9 mouse cellular contexts compared by ENCODE assay signal in the genomic region with DNA sequence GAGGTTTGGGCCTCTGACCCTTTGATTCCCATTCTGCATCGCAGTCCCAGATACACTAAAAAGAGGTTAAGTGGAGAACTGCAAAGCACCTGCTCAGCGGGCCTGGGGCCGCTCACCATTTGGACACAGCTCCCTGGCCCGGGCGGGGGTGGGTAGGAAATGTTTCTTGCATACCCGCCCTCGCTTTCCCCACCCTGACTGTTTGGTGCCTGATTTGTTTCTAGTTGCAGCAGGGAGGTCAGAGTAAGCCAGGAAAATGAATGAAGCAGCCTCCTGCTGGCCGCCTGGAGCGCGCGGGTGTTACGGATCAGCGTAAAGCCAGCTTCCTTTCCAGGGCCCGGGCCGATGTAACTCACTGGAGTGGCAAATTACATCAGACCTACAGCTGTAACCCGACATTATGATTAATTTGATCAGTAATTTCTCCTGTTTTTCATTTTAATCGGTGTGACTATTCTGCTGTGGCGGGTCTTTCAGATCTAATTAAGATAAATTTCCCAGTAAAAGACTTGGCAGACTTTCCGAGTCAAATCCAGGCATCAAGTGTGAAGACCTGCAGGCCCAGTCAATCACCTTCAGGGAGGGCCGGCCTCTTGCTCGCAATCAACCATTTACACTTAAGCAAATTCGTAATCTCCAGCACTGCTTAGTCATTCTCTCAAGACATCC.
DNase-seq lines count a peak whose midpoint lies in the region; ATAC-seq lines count a peak whose summit lies in the region.
"Had no signal": no experiment of that assay in that cellular context is flagged by ENCODE, and none has a peak within 500 bp of the region (broad histone marks: within the 10 kb centered on the region; RNA-seq: fewer than 3 reads in every experiment).

No protein-coding gene starts in this region.

- DNase-seq in cerebellum, adult 11 months = peak; percentile 0
- no peak for DNase-seq in cerebellum, adult 11-12 months
- DNase-seq in urinary bladder, postnatal 14 days (ENCODE audit: low spot score) = peak; percentile 13
- no peak for DNase-seq in urinary bladder, postnatal 25 days (ENCODE audit: low spot score)
- DNase-seq in limb, embryonic 11.5 days (ENCODE audit: low spot score) = peak; percentile 57
- DNase-seq in thymus, postnatal 25 days = no peak

- peaks cover 3% of the 10 kb centered on the region; the same call in 1 of the 2 replicates for H3K27me3 ChIP-seq in hindbrain, embryonic 12.5 days
- H3K27me3 ChIP-seq in limb, embryonic 11.5 days (ENCODE audit: control insufficient read depth, insufficient read depth, low read length) = no peaks in the 10 kb centered on the region
- no peaks in the 10 kb centered on the region for H3K27me3 ChIP-seq in stomach, embryonic 14.5 days (ENCODE audit: control insufficient read depth, insufficient read depth, low read length)
- H3K27me3 ChIP-seq: megakaryocyte, embryonic 14.5 days had no signal

- H3K9me3 ChIP-seq in hindbrain, embryonic 12.5 days (replicated peaks) = no peaks in the 10 kb centered on the region
- H3K9me3 ChIP-seq in limb, embryonic 11.5 days (ENCODE audit: control insufficient read depth, low read length) = no peaks in the 10 kb centered on the region
- H3K9me3 ChIP-seq in stomach, embryonic 14.5 days (ENCODE audit: control insufficient read depth, low read depth, low read length) = no peaks in the 10 kb centered on the region

- H3K9ac ChIP-seq in hindbrain, embryonic 12.5 days = no peak overlapping the region
- H3K9ac ChIP-seq in limb, embryonic 11.5 days (ENCODE audit: low read length) = no peak overlapping the region
- H3K9ac ChIP-seq in stomach, embryonic 14.5 days (replicated peaks; ENCODE audit: low read depth, low read length) = no peak overlapping the region

- H3K4me2 ChIP-seq in hindbrain, embryonic 12.5 days (replicated peaks) = peak overlapping the region; percentile 48
- H3K4me2 ChIP-seq in limb, embryonic 11.5 days (ENCODE audit: low read depth, severe bottlenecking) = peak overlapping the region; percentile 1; the same call in 1 of the 2 replicates
- H3K4me2 ChIP-seq in stomach, embryonic 14.5 days (replicated peaks; ENCODE audit: low read depth, low read length) = peak overlapping the region; percentile 29; the same call in 1 of the 2 replicates

- ATAC-seq in hindbrain, embryonic 12.5 days (ENCODE audit: low FRiP score) = peak; percentile 95
- ATAC-seq in limb, embryonic 11.5 days (ENCODE audit: insufficient number of reproducible peaks, low FRiP score, low TSS enrichment, low read depth) = peak; percentile 62; the same call in 1 of the 2 replicates
- peak; percentile 78; the same call in 1 of the 2 replicates for ATAC-seq in stomach, embryonic 14.5 days (ENCODE audit: insufficient number of reproducible peaks, insufficient read depth, low FRiP score, low read depth)

- 4% methylated on average over 22 of the region's 22 CpGs for whole genome bisulfite sequencing in hindbrain, embryonic 12.5 days
- 4% methylated on average over 22 of the region's 22 CpGs for WGBS in limb, embryonic 11.5 days
- 5% methylated on average over 22 of the region's 22 CpGs for WGBS in stomach, embryonic 14.5 days

- H3K27ac ChIP-seq in hindbrain, embryonic 12.5 days = 0 out of 2 replicates have a peak overlapping the region, but pooled peaks have one; percentile 48
- no peak overlapping the region for H3K27ac ChIP-seq in limb, embryonic 11.5 days (replicated peaks; ENCODE audit: low read depth, low read length)
- no peak overlapping the region for H3K27ac ChIP-seq in stomach, embryonic 14.5 days (ENCODE audit: low read length)

- peaks cover 5% of the 10 kb centered on the region for H3K4me1 ChIP-seq in hindbrain, embryonic 12.5 days
- H3K4me1 ChIP-seq in limb, embryonic 11.5 days (ENCODE audit: control insufficient read depth, insufficient read depth, low read length) = no peaks in the 10 kb centered on the region
- no peaks in the 10 kb centered on the region for H3K4me1 ChIP-seq in stomach, embryonic 14.5 days (ENCODE audit: control insufficient read depth, insufficient read depth, low read length)
- H3K4me1 ChIP-seq: megakaryocyte, embryonic 14.5 days had no signal

- no peaks in the 10 kb centered on the region for H3K36me3 ChIP-seq in hindbrain, embryonic 12.5 days
- no peaks in the 10 kb centered on the region for H3K36me3 ChIP-seq in limb, embryonic 11.5 days (ENCODE audit: control insufficient read depth, insufficient read depth, low read length)
- H3K36me3 ChIP-seq in stomach, embryonic 14.5 days (ENCODE audit: control insufficient read depth, insufficient read depth, low read length) = no peaks in the 10 kb centered on the region

- H3K4me3 ChIP-seq in hindbrain, embryonic 12.5 days = 0 out of 2 replicates have a peak overlapping the region, but pooled peaks have one; percentile 4
- no peak overlapping the region for H3K4me3 ChIP-seq in limb, embryonic 11.5 days (ENCODE audit: low read depth, low read length)
- no peak overlapping the region for H3K4me3 ChIP-seq in stomach, embryonic 14.5 days (ENCODE audit: low read depth, low read length)
- H3K4me3 ChIP-seq: megakaryocyte, embryonic 14.5 days had no signal

Comparison
In these comparisons a context has a peak if more than half of its experiments do, and no peak if none do; other contexts are left out.
1. DNase-seq: peak in cerebellum, adult 11 months (single experiment), urinary bladder, postnatal 14 days (single experiment) and limb, embryonic 11.5 days (single experiment); none in cerebellum, adult 11-12 months (single experiment), urinary bladder, postnatal 25 days (single experiment) and thymus, postnatal 25 days (single experiment).
2. Peak in every context shown above with its lines, with median percentiles within 50 percentile points of each other: ATAC-seq and H3K4me2 ChIP-seq.